Mouse (Mus musculus) small intestine, adult 2 months (tissue): ENCODE results near the gene Ugt1a9.

ENCODE experiments used
- CTCF ChIP-seq: fragments of 200-500 bp; IDR thresholded peaks from 2 replicates; pipeline ENCODE4 v1.5.1; 2012; ENCODE audit warnings: low read depth, mild to moderate bottlenecking, control low read depth, inconsistent platforms, low read length, moderate library complexity, mixed read lengths; ENCODE audit not compliant: insufficient replicate concordance, insufficient read length; ENCODE audit errors: extremely low read depth
- POLR2A ChIP-seq: fragments of 200-500 bp; IDR thresholded peaks from 2 replicates; pipeline ENCODE4 v1.6.1; 2012; ENCODE audit warnings: low read depth, mild to moderate bottlenecking, control low read depth, inconsistent platforms, low read length, moderate library complexity

DNA sequence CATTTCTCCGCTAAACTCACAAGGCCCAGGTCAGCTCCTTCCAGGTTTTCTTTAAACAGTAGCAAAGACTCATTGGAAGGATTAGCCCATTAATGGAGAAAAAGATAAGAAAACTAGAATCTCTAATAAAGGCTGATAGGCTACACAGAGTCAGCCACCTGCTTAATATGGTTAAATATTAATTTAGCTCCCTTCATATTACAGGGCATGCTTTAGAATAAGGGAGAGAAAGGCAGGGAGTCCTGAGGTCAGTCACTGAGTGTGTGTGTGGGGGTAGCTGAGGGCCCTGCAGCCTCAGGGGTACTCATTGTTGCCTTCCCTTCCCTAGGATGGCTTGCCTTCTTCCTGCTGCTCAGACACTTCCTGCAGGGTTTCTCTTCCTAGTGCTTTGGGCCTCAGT, 67.5 kb downstream of the Ugt1a9 start:
- TF ChIP-seq CTCF (no peak), POLR2A (no peak)
